Mouse (Mus musculus) monocyte, adult 2 months (primary cell): ENCODE data around the gene Gm20661.
A peak's percentile ranks its signal among the peaks of the same experiment; 100 is the strongest.
"Not testable (repeated sequence)": the region's sequence is repeated elsewhere in the genome, so short reads cannot be mapped to it uniquely, and the experiment has no call there.

Experiments used
- DNase-seq, 2 experiments: peaks; one replicate each; pipeline ENCODE4 v3.0.0; 2022; ENCODE audit warnings: low spot score in 2 of 2, low read depth in 1 of 2

The Gm20661 gene

DNA sequence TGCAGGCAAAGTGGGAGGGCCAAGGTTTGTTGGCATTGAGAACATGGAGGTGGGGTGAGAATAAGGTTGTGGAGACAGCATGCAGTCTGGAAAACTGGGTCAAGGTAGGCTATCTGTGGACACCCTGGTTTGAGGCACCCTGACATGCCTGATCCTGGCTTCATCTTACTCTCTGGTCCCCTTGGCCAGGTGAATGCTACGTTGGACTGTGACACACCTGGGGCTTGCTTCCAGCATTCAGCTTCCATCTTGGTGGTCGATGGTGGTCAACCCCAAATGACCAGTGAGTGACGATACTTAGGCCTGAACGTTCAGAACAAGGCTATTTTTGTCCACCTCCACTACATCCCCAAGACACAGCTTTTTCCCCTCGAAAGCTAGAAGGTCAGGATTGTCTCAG, 13.2 kb downstream of the Gm20661 start, which contains the start of gene Gm20662:
Gene Gm20662, plus strand, starts transcription at position 301 of the 400 bp plus-strand sequence.
- no peak for DNase-seq

DNA sequence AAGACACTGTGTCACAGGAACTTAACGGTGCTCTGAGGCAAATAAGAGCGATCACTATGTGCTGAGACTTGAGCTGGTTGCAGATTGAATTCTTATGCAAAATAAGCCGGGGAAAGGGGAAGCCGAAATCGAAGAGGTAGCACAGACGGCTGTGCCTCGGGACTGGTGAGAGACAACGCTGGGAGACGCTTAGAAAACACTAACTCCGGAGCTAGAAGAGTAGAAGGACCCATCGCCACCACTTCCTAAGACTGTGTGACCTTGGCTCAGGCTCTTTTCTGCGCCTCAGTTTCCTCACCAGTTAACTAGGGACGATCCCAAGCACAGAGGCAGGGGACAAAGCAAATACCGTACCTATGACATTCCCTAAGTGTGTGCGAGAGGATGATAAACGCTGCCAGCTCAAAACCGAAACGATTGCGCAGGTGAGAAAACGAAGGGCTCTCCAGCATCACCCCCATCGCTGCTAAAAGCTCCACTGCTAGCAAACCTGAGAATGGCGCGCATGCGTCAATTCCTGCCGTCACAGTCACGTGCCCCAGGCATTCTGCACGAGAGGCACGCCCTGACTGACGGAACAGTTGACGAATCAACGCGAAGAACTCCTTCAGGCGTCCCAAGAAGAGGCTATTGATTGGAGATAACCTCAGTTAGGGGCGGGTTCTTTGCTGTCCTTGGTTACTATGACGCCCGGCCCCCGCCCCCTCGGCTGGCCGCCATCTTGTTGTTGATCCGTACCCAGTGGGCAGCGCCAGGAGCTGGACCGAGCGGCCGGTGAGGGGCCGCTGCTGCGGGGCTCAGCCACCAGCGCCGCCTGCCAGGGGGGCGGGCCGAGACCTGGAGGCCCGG, 19.3 kb downstream of the Gm20661 start, which contains the start of gene Ip6k1:
Gene Ip6k1, plus strand, starts transcription at position 580 of the 849 bp plus-strand sequence.
- DNase-seq = peak; percentile 98

- no peak for DNase-seq
Measured at GRCm38 (mm10) chr9:108002778-108003530, 20.1 kb downstream of the Gm20661 start.

DNA sequence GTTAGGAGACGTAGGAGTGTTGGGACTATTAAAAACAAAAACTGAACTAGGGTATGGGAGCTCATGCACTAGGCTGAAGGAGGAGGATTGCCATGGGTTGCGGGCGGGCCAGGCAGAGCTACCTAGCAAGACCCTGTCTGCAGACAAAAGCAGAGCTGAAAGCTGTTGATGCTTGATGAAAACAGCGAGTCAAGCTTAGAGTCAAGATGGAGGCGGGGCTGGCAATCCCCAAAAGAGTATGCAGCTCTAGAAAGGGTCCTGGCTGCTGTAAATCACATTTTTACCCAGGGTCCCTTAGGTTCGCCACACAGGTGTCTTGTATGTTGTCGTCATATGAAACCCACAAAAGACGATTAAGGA, 20.7 kb downstream of the Gm20661 start:
- DNase-seq = no peak

- no peak for DNase-seq
Measured at GRCm38 (mm10) chr9:108008041-108008440, 25.2 kb downstream of the Gm20661 start.

DNA sequence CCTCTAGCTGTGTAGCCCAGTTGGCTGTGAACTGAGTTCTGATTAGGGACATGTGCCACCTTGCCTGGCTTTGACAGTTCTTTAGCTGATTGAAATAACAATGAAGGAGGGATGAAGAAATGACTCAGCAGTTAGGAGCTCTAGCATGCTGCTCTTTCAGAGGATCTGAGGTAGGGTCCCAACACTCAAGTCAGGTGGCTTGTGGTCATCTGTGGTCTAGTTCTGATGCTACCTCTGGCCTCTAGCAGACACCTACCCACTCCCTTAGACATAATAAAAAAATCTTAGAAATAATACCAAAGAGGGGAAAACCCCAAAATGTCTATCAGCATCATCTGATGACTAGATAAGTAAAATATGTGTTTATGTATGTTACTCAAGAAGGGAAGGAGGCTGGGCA, 27.5 kb downstream of the Gm20661 start:
- no peak for DNase-seq

- not testable (repeated sequence) for DNase-seq
Measured at GRCm38 (mm10) chr9:108013577-108013976, 30.7 kb downstream of the Gm20661 start.

DNA sequence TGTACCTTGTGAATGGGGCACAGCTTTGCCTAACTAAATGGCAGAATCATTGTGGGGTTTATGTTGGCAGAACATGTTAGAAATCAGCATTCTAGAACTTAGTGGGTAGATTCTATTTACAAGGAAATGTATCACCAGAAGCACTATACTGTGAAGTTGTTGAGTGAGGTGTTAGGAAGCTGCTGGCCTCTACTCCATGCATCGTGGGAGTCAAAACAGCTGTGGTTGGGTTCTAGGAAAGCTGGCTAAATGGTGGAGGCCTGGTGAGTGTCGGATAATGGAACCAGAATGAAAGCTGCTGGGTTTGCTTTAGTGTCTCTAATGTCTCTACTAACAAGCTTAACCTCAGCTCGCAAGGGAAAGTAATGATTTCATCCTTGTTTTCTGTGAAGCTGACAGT, 34.3 kb downstream of the Gm20661 start:
- DNase-seq = no peak

DNA sequence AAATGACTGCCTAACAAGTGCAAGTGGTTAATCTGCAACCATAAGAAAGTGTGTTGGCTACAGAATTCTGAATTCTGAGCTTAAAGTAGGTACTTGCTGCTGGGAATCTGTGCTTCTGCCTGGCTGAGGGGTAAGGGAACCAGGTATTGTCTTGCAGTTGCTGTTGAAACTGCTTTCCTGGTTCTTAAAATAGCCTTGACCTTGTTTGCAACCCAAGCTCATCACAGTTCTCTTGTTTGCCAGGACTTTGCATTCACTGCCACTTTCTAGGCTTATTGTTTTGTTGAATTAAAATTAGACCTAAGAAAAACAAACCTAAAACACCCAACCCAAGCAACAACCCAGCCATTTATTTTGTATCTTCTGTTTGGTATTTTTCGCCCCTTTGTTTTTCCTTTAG, 37.9 kb downstream of the Gm20661 start:
- no peak for DNase-seq

DNA sequence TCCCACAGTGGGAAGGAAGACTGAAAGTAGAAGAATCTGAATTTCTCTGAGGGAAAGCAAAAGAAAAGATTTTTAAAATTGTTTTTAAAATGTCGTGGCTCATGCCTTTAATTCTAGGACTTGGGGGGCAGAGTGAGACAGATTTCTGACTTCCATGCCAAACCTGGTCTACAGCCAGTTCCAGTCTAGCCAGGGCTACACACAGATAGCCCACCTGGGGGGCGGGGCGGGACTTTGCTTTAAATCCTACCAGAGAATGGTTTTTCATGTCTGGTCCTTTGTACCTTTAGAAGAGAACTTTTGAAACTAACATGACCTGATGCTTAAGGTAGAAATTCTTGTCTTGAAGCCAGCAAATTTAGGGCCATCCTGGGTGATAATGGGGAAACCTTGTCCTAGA, 40.4 kb downstream of the Gm20661 start:
- no peak for DNase-seq

- no peak for DNase-seq
Measured at GRCm38 (mm10) chr9:108026584-108026983, 43.7 kb downstream of the Gm20661 start.

GRCm38 (mm10) chr9:108027867-108028266, 45.0 kb downstream of the Gm20661 start:
- DNase-seq = no peak

DNA sequence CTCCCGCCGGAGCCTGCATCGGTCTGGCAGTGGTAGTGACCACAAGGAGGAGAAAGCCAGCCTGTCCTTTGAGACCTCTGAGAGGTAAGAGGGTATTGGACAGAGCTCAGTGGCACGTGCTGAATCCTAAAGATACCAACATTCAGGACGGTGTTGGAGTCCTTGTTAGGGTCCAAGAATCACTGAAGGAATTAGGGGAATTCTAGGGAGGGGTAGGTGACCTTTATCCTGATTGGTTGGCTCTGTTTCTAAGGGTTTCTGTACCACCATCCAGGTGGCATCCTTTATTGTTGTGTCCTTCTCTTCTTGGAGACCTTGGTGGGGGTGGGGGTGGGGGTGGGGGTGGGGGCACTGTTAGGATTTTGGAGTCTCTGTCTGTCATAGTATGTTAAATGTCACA, 49.3 kb downstream of the Gm20661 start:
- DNase-seq = no peak

- DNase-seq = no peak
Measured at GRCm38 (mm10) chr9:108035331-108036156, 52.7 kb downstream of the Gm20661 start.
